Mouse (Mus musculus): ENCODE data around the gene Eif4a3. TPM values are rescaled to one million over a fixed set of nuclear protein-coding genes. Genes with fewer than 3 reads are reported as not detected.
"Not testable (repeated sequence)": the region's sequence is repeated elsewhere in the genome, so short reads cannot be mapped to it uniquely, and the experiment has no call there.

Gene Eif4a3
- polyA plus RNA-seq, 1 experiment, result 20.2 TPM

DNA sequence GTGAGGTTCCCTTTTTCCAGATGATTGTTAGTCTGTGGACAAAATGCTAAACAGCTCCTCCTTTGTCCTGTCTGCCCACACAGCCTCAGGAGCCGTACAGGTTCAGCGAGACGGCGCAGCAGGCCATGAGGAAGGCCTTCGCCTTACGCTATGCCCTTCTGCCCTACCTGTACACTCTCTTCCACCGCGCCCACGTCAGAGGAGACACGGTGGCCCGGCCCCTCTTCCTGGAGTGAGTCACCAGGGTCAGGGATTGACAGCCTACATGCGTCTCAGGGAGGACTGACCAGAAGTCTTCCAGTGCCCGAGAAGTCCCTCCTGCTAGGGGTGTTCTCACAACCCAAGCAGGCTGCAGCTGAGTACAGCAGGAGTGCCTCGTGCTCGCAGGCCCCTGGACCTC lies 18.9 kb downstream of the Eif4a3 start:
- H3K9me3 ChIP-seq (ENCODE audit: control insufficient read depth, low read length), result no peaks in the 10 kb centered on the region
- H3K27me3 ChIP-seq (ENCODE audit: control insufficient read depth), result no peaks in the 10 kb centered on the region
- H3K36me3 ChIP-seq (ENCODE audit: control insufficient read depth), result peaks cover 56% of the 10 kb centered on the region
- no peaks in the 10 kb centered on the region for H3K4me1 ChIP-seq (ENCODE audit: control insufficient read depth)
- TF ChIP-seq TAL1 (IDR thresholded peaks at IDR 0.05; ENCODE audit: low read length), result no peak
- no peak for TF ChIP-seq GATA1 (IDR thresholded peaks at IDR 0.05; ENCODE audit: low read length)
- H3K4me3 ChIP-seq (replicated peaks), result no peak overlapping the region

DNA sequence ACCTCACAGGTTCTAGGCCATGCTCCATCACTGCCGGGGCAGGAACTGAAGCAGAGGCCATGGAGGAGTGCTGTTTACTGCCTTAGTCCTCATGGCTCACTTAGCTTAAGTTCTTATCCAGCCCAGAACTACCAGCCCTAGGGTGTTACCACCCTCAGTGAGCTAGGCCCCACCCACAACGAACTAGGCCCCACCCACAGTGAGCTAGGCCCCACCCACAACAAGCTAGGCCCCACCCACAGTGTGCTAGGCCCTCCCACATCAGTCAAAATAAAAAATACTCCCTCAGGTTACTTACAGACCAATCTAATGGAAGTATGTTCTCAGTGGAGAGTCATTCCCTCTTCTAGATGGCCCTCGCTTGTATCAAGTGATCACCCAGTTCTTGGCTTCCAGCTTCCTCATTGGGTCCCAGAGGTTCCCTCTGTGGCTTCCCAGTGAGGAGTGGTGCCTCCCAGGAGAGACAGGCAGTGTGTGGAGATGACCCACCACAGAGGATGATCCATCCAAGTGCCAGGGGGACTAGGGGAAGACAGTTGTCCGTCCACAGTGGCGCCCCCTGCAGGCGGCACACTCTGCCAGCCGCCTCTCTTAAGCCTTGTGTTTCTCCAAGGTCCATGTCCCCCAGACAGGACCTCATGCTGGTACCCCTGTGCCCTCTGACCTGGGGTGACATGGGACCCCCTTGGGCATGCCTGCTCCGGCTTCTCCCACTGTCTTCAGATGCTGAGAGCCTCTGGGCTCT lies 26.5 kb downstream of the Eif4a3 start:
- no peak overlapping the region for H3K4me3 ChIP-seq (replicated peaks)
- H3K9me3 ChIP-seq (ENCODE audit: control insufficient read depth, low read length), result no peaks in the 10 kb centered on the region
- no peaks in the 10 kb centered on the region for H3K27me3 ChIP-seq (ENCODE audit: control insufficient read depth)
- H3K36me3 ChIP-seq (ENCODE audit: control insufficient read depth), result peaks cover 50% of the 10 kb centered on the region
- TF ChIP-seq TAL1 (IDR thresholded peaks at IDR 0.05; ENCODE audit: low read length) (no peak), GATA1 (IDR thresholded peaks at IDR 0.05; ENCODE audit: low read length) (no peak)
- H3K4me1 ChIP-seq (ENCODE audit: control insufficient read depth), result peaks cover 23% of the 10 kb centered on the region

DNA sequence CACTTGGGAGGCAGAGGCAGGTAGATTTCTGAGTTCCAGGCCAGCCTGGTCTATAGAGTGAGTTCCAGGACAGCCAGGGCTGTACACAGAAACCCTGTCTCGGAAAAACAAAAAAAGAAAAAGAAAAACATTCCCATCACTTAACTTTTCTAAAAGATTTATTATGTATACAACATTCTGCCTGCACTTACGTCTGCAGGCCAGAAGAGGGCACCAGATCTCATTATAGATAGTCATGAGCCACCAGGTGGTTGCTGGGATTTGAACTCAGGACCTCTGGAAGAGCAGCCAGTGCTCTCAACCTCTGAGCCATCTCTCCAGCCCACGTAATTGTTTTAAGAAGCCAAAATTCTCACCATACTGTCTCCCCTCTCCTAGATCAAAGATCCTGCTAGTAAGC lies 27.4 kb downstream of the Eif4a3 start:
- peaks cover 32% of the 10 kb centered on the region for H3K4me1 ChIP-seq (ENCODE audit: control insufficient read depth)
- not testable (repeated sequence) for H3K27me3 ChIP-seq (ENCODE audit: control insufficient read depth); H3K4me3 ChIP-seq (replicated peaks); H3K9me3 ChIP-seq (ENCODE audit: control insufficient read depth, low read length)
- peaks cover 42% of the 10 kb centered on the region for H3K36me3 ChIP-seq (ENCODE audit: control insufficient read depth)

DNA sequence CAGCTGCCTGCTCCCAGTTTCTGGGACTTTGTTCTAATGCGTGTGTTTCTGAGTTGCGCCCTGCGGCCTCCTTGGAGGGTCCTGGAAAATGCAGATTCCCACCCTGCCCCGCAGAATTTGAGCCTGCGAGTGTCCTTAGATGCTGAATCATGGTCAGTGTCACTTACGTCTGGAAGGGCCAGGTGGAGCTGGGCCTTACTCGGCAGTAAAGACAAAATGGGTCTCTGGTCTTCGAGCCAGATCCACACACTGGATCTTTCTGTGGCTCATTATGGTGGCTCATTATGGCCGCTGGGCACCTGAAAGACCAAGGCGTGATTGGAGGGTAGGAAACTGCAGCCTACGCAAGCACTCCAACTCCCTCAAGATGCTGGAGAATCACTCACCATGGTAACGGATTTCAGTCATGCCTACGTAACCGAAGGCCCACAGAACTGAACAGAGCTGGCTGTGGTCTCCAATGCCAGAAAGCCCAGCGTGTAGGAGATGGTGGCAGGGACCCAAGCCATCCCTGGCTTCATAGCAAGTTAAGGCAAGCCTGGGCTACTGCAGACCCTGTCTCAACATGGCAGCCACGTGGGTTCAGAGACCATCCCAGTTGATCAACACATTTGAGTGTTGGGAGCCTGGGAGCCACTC lies 31.2 kb downstream of the Eif4a3 start:
- peaks cover 44% of the 10 kb centered on the region for H3K4me1 ChIP-seq (ENCODE audit: control insufficient read depth)
- H3K9me3 ChIP-seq (ENCODE audit: control insufficient read depth, low read length), result no peaks in the 10 kb centered on the region
- H3K4me3 ChIP-seq (replicated peaks), result peak overlapping the region; percentile 74
- peaks cover 18% of the 10 kb centered on the region for H3K36me3 ChIP-seq (ENCODE audit: control insufficient read depth)
- TF ChIP-seq TAL1 (IDR thresholded peaks at IDR 0.05; ENCODE audit: low read length) (no peak), GATA1 (IDR thresholded peaks at IDR 0.05; ENCODE audit: low read length) (no peak)
- H3K27me3 ChIP-seq (ENCODE audit: control insufficient read depth), result no peaks in the 10 kb centered on the region

DNA sequence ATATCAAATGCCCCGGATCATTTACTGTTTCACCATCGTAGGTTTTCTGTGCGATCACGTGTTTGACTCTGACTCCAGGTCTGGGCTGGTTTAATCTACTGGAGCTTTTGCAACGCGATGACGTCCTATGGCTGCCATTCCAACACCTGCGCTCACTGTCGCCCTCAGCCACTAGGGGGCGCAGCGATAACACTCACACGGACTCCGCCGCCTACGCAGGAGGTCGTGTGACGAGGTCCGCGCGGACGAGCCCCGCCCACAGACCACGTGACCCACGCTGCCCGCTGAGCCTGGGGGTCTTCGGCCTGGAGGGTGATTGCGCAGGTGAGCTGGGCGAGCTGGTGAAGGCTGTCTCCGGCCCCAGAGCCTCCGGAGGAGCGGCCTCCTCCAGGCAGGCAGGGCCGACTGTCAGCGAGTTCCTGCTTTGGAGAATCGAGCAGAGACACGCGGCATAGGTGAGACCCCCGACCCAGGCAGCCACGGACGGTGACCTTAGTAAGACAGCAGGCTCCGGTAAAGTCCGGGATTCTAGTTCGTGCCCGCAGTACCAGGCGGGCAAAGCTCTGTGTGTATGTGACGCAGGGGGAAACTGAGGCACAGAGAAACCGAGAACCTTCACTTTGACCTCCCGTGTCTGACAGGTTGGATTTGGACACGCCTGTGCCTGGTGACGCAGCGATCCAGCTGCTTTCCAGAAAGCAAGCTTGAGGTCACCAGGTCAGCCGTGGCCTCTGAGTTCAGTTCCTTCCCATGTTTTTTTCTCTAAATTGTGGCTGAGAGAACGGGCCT lies 31.9 kb downstream of the Eif4a3 start, which contains the start of gene Gaa:
TSS of gene Gaa (plus strand) at position 120 of the 789 bp plus-strand sequence.
- H3K4me3 ChIP-seq (replicated peaks), result peak within 1 kb of the TSS; percentile 74
- TF ChIP-seq TAL1 (IDR thresholded peaks at IDR 0.05; ENCODE audit: low read length), result no peak
- no peak for TF ChIP-seq GATA1 (IDR thresholded peaks at IDR 0.05; ENCODE audit: low read length)
- H3K9me3 ChIP-seq (ENCODE audit: control insufficient read depth, low read length), result no peaks in the 10 kb centered on the region
- peaks cover 13% of the 10 kb centered on the region for H3K36me3 ChIP-seq (ENCODE audit: control insufficient read depth)
- peaks cover 42% of the 10 kb centered on the region for H3K4me1 ChIP-seq (ENCODE audit: control insufficient read depth)
- H3K27me3 ChIP-seq (ENCODE audit: control insufficient read depth), result no peaks in the 10 kb centered on the region

DNA sequence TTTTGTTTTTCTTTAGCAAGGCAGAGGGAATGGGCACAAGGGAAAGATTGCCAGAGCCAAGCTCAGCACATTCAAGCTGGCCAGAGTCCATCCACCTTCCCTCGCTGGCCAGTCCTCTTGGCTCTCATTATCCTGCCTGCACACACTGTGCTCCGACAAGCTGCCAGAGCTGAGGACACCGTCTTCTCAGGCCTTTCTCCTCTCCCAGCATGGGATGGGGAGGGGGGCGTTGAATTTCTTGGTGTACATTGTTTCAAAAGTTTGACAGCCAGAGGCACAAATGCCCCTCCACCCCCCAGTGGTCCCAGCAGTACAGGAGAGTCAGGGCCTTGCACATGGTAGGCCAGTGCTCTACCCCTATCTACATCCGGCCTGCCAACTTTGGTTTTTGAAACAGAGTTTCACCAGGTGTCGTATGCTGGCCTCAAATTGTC lies 32.6 kb downstream of the Eif4a3 start:
- TF ChIP-seq GATA1 (IDR thresholded peaks at IDR 0.05; ENCODE audit: low read length), result no peak
- TF ChIP-seq TAL1 (IDR thresholded peaks at IDR 0.05; ENCODE audit: low read length), result no peak
- Histone ChIP-seq H3K4me3 (replicated peaks) (peak overlapping the region; percentile 74), H3K9me3 (ENCODE audit: control insufficient read depth, low read length) (no peaks in the 10 kb centered on the region), H3K27me3 (ENCODE audit: control insufficient read depth) (no peaks in the 10 kb centered on the region), H3K4me1 (ENCODE audit: control insufficient read depth) (peaks cover 39% of the 10 kb centered on the region), H3K36me3 (ENCODE audit: control insufficient read depth) (peaks cover 10% of the 10 kb centered on the region)

DNA sequence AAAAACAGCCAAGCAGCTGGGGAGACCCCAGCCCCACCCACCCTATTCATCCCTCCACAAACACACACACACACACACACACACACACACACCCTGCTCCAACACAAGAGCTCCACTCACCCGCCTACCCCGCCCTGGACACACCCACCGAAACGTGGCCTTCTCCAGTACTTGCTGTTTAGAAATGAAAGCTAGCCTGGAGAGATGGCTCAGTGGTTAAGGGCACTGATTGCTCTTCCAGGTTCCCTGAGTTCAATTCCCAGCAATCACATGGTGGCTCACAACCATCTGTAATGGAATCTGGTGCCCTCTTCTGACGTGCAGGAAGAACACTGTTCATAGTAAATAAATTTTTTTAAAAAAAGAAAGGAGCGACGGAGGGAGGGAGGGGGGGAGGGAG lies 34.1 kb downstream of the Eif4a3 start:
- peaks cover 7% of the 10 kb centered on the region for H3K36me3 ChIP-seq (ENCODE audit: control insufficient read depth)
- no peaks in the 10 kb centered on the region for H3K9me3 ChIP-seq (ENCODE audit: control insufficient read depth, low read length)
- TF ChIP-seq TAL1 (IDR thresholded peaks at IDR 0.05; ENCODE audit: low read length), result no peak
- no peak for TF ChIP-seq GATA1 (IDR thresholded peaks at IDR 0.05; ENCODE audit: low read length)
- H3K27me3 ChIP-seq (ENCODE audit: control insufficient read depth), result no peaks in the 10 kb centered on the region
- H3K4me1 ChIP-seq (ENCODE audit: control insufficient read depth), result peaks cover 39% of the 10 kb centered on the region
- no peak overlapping the region for H3K4me3 ChIP-seq (replicated peaks)

DNA sequence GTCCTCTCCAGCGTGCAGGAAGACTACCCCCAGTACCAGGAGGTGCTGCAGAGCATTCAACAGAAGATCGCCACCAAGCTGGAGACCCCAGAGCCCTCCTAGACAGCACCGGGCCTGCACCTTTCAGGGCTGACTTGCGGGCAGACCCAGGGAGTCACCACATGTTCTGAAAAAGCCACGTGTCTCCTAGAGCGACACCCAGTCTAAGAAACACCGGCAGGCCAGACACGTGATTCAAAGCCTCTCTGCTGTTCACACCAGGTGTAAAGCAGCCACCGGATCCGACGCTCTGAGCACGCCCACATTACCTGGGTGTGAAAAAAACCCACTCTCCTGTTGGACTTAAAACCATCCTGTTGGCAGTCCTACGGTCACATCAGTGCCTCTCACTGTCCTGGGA lies 35.5 kb downstream of the Eif4a3 start:
- H3K36me3 ChIP-seq (ENCODE audit: control insufficient read depth), result no peaks in the 10 kb centered on the region
- no peak overlapping the region for H3K4me3 ChIP-seq (replicated peaks)
- H3K27me3 ChIP-seq (ENCODE audit: control insufficient read depth), result no peaks in the 10 kb centered on the region
- H3K4me1 ChIP-seq (ENCODE audit: control insufficient read depth), result peaks cover 33% of the 10 kb centered on the region
- no peak for TF ChIP-seq GATA1 (IDR thresholded peaks at IDR 0.05; ENCODE audit: low read length)
- no peak for TF ChIP-seq TAL1 (IDR thresholded peaks at IDR 0.05; ENCODE audit: low read length)
- no peaks in the 10 kb centered on the region for H3K9me3 ChIP-seq (ENCODE audit: control insufficient read depth, low read length)

DNA sequence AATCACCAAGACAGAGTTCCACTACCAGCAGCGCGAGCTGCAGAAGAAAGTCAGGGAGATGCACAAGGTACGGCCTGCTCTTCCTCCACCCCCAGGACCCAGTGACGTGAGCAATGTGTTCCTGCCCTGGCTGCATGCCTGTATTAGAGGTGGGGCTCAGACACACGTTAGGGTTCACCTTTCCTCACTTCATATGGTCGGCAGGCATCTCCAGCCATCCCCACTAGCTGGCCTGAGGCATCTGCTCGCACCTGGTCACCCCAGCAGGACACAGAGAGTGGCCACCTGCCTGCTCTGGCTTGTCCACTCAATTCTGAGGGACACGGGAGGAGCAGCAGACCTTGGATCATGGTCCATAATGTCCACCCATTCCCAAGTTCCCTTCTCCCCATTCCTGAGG lies 39.9 kb downstream of the Eif4a3 start:
- no peaks in the 10 kb centered on the region for H3K27me3 ChIP-seq (ENCODE audit: control insufficient read depth)
- H3K36me3 ChIP-seq (ENCODE audit: control insufficient read depth), result no peaks in the 10 kb centered on the region
- peaks cover 15% of the 10 kb centered on the region for H3K4me1 ChIP-seq (ENCODE audit: control insufficient read depth)
- H3K4me3 ChIP-seq (replicated peaks), result no peak overlapping the region
- TF ChIP-seq TAL1 (IDR thresholded peaks at IDR 0.05; ENCODE audit: low read length) (no peak), GATA1 (IDR thresholded peaks at IDR 0.05; ENCODE audit: low read length) (no peak)
- no peaks in the 10 kb centered on the region for H3K9me3 ChIP-seq (ENCODE audit: control insufficient read depth, low read length)
